Mouse (Mus musculus) olfactory bulb, adult 2 months (tissue): ENCODE measurements around the gene Ggt7.
"Not testable (repeated sequence)": the region's sequence is repeated elsewhere in the genome, so short reads cannot be mapped to it uniquely, and the experiment has no call there.

Experiments used
- CTCF ChIP-seq: fragments of 200-500 bp; IDR thresholded peaks from 2 replicates; pipeline ENCODE4 v1.5.1; 2012; ENCODE audit warnings: low read depth, mild to moderate bottlenecking, low read length, moderate library complexity; ENCODE audit not compliant: insufficient read depth
- POLR2A ChIP-seq: fragments of 200-500 bp; IDR thresholded peaks from 2 replicates; pipeline ENCODE4 v1.6.1; 2012; ENCODE audit warnings: mild to moderate bottlenecking, low read depth, low read length, moderate library complexity; ENCODE audit not compliant: insufficient read depth

GRCm38 (mm10) chr2:155538463-155539057 is 20.5 kb upstream of the Ggt7 start:
- TF ChIP-seq CTCF, POLR2A: not testable (repeated sequence)
